11 mouse cellular contexts compared by ENCODE assay signal in the genomic region with DNA sequence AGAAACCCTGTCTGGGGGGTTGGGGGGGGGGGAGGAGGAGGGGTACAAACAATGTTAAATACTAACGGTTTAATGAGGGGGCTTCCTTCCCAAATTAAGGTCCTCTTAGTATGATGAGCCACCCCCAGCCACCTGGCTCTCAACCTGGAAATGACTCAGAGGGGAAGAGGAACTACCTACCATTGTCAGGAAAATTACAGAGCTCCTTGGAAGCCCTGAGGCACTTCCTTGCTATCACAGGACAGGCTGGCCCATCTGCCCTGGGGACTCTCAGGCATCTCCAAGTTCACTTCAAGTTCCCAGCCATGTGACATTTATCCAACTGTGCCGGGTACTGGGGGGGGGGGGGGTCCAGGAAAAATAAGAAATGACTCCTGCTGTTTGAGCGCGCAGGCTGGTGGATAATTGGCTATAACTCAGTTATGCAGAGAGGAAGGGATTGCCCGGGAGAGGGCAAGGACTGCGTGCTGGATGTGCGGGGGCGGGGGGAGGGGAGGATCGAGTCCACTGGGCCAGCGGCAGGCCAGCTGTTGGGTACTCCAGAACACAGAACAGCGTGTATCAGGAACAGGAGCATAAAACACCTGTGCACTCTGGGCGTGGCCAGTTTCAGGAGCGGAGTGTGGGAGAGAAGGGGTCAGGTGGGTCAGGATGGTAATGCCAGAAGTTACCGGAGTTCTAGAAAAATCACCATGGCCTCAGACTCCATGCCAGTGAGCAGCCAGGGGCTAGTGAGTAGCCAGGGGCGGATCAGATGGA. TPM values are rescaled to one million over a fixed set of nuclear protein-coding genes. Genes with fewer than 3 reads are reported as not detected.
DNase-seq lines count a peak whose midpoint lies in the region; ATAC-seq lines count a peak whose summit lies in the region.
"Had no signal": no experiment of that assay in that cellular context is flagged by ENCODE, and none has a peak within 500 bp of the region (broad histone marks: within the 10 kb centered on the region; RNA-seq: fewer than 3 reads in every experiment).

No protein-coding gene starts in this region.

- peak overlapping the region; percentile 20; the same call in 1 of the 2 replicates for H3K4me2 ChIP-seq in heart, embryonic 11.5 days
- H3K4me2 ChIP-seq in kidney, embryonic 15.5 days: peak overlapping the region; percentile 55
- H3K4me2 ChIP-seq: midbrain, embryonic 12.5 days had no signal

- no peak overlapping the region for H3K9ac ChIP-seq in heart, embryonic 11.5 days (ENCODE audit: low read depth, low read length)
- H3K9ac ChIP-seq in kidney, embryonic 15.5 days: no peak overlapping the region
- H3K9ac ChIP-seq: midbrain, embryonic 12.5 days had no signal

- no peaks in the 10 kb centered on the region for H3K27me3 ChIP-seq in heart, embryonic 11.5 days (ENCODE audit: control insufficient read depth, insufficient read depth, low read length)
- H3K27me3 ChIP-seq in kidney, embryonic 15.5 days: no peaks in the 10 kb centered on the region
- H3K27me3 ChIP-seq: midbrain, embryonic 12.5 days had no signal

- 38% methylated on average over 15 of the region's 15 CpGs for WGBS in heart, embryonic 11.5 days (ENCODE audit: insufficient replicate concordance)
- WGBS in kidney, embryonic 15.5 days: 16% methylated on average over 15 of the region's 15 CpGs

- H3K36me3 ChIP-seq in heart, embryonic 11.5 days (ENCODE audit: control insufficient read depth, insufficient read depth, low read length): no peaks in the 10 kb centered on the region
- no peaks in the 10 kb centered on the region for H3K36me3 ChIP-seq in kidney, embryonic 15.5 days
- H3K36me3 ChIP-seq: midbrain, embryonic 12.5 days had no signal

- intact Hi-C loops in heart, postnatal 36 days (cut with DNase I): loop anchor here (1.0 to 2.0 kb wide), 2 partner anchors 31 to 49 kb away; no protein-coding TSS in a partner anchor

- DNase-seq in heart, postnatal 36 days: no peak
- peak; percentile 50 for DNase-seq in testis, postnatal 10 days (ENCODE audit: low spot score)
- DNase-seq in testis, postnatal 14 days (ENCODE audit: low spot score): no peak
- DNase-seq in layer of hippocampus, adult 18-20 months (ENCODE audit: low spot score in 2 of 2): no peak
- DNase-seq in frontal cortex, adult 2 months (ENCODE audit: extremely low spot score in 1 of 2, low spot score in 1 of 2): no peak
- DNase-seq: right cerebral cortex, adult 18-20 months had no signal

- H3K9me3 ChIP-seq in heart, embryonic 11.5 days (replicated peaks; ENCODE audit: control insufficient read depth, low read length): no peaks in the 10 kb centered on the region
- H3K9me3 ChIP-seq in kidney, embryonic 15.5 days (replicated peaks): no peaks in the 10 kb centered on the region
- H3K9me3 ChIP-seq: midbrain, embryonic 12.5 days had no signal

- ATAC-seq in heart, embryonic 11.5 days (replicated peaks; ENCODE audit: insufficient number of reproducible peaks, low FRiP score, low TSS enrichment): 0 out of 2 replicates have a peak, but pooled peaks have one; percentile 3
- peak; percentile 52; the same call in 1 of the 2 replicates for ATAC-seq in kidney, embryonic 15.5 days (replicated peaks; ENCODE audit: low FRiP score)
- no peak for ATAC-seq in inflammation-experienced regulatory T-cells, adult 6 months

- H3K4me3 ChIP-seq in heart, embryonic 11.5 days (ENCODE audit: low read depth, low read length): no peak overlapping the region
- H3K4me3 ChIP-seq in kidney, embryonic 15.5 days (replicated peaks): peak overlapping the region; percentile 17
- H3K4me3 ChIP-seq: midbrain, embryonic 12.5 days had no signal

- no peak overlapping the region for H3K27ac ChIP-seq in heart, embryonic 11.5 days (ENCODE audit: low read depth, low read length)
- peak overlapping the region; percentile 32; the same call in 1 of the 2 replicates for H3K27ac ChIP-seq in kidney, embryonic 15.5 days
- H3K27ac ChIP-seq: midbrain, embryonic 12.5 days had no signal

- H3K4me1 ChIP-seq in heart, embryonic 11.5 days (ENCODE audit: control insufficient read depth, insufficient read depth, low read length): peaks cover 27% of the 10 kb centered on the region
- H3K4me1 ChIP-seq in kidney, embryonic 15.5 days: peaks cover 19% of the 10 kb centered on the region

RNA-seq across cellular contexts. Expression of a gene that starts 41.0 kb away (rescaled TPM):
- polyA plus RNA-seq in heart, embryonic 11.5 days (2014; fragmentation: Nextera tagmentation; extraction: Ambion mirVana): 52.0 and 61.8 TPM in 2 replicates
- total RNA-seq in heart, postnatal 36 days (2021): 100 to 1,000 TPM; 120 to 139 TPM
- 59.3 and 66.5 TPM in 2 replicates for polyA plus RNA-seq in kidney, embryonic 15.5 days (2015; fragmentation: Nextera tagmentation; extraction: Ambion mirVana)
- 100 to 1,000 TPM in 2 of 3 experiments, 10 to 100 TPM in 1; 44.4 to 106 (median 100) TPM for polyA plus RNA-seq in inflammation-experienced regulatory T-cells, adult 6 months (2017; shearing (Covaris generic))
- total RNA-seq in layer of hippocampus, adult 18-20 months (2021): 10 to 100 TPM; 14.3 to 15.8 TPM
- 17.0 and 20.1 TPM in 2 replicates for polyA plus RNA-seq in frontal cortex, adult 2 months (2012; rRNA removed)

RNA-seq across cellular contexts. Expression of a gene that starts 41.6 kb away (rescaled TPM):
- polyA plus RNA-seq in heart, embryonic 11.5 days (2014; fragmentation: Nextera tagmentation; extraction: Ambion mirVana): 1.2 TPM in 2 replicates
- 1 to 10 TPM in 1 of 2 experiments, under 1 TPM in 1; 0.97 to 1.0 TPM for total RNA-seq in heart, postnatal 36 days (2021)
- 1.0 and 1.7 TPM in 2 replicates for polyA plus RNA-seq in kidney, embryonic 15.5 days (2015; fragmentation: Nextera tagmentation; extraction: Ambion mirVana)
- polyA plus RNA-seq in inflammation-experienced regulatory T-cells, adult 6 months (2017; shearing (Covaris generic)): 10 to 100 TPM in 2 of 3 experiments, 1 to 10 TPM in 1; 9.0 to 12.2 (median 11.5) TPM
- under 1 TPM in 1 of 2 experiments, not detected in 1; 0.20 TPM for total RNA-seq in layer of hippocampus, adult 18-20 months (2021)
- 0.15 and 0.78 TPM in 2 replicates for polyA plus RNA-seq in frontal cortex, adult 2 months (2012; rRNA removed)
- total RNA-seq: layer of hippocampus, postnatal 14 days had no signal
